ENCODE assay signal across 15 mouse cellular contexts in the genomic region with DNA sequence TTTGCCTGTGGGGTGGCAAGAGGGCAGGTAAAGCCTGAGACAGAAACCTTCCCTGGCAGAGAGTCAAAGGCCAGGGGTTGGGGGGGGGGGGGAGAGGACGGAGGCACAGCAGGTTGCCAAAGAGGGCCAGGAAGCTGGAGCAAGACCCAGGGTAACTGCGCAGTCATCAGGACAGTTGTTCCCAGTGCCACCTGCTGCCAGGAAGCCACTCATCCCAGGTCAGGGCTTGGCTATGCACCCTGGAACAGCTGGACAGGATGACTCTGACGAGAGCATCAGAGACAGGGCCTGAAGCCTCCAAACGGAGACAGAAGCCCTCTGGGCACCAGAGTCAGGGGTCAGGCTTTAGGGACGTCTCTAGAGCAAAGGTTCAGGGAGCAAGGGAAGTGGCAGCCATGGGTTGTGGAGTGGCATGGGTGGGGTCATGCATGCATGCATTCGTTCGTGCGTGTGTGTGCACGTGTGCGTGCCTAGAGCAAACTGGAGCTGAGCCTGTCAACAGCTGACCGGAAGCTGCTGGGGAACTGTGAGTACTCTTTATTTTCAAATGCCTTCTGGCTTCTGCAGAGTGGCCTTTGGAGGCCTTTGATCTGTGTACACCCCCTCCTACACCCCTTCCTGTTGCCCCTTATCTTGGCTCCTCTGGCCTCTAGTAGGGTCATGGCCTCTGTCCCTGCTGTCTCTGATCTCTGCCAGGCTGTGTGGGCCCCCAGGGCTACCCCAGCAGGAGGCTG. TPM values are rescaled to one million over a fixed set of nuclear protein-coding genes. Genes with fewer than 3 reads are reported as not detected.
A peak's percentile ranks its signal among the peaks of the same experiment; 100 is the strongest.
DNase-seq lines count a peak whose midpoint lies in the region; ATAC-seq and TF ChIP-seq lines count a peak whose summit lies in the region.
"Had no signal": no experiment of that assay in that cellular context is flagged by ENCODE, and none has a peak within 500 bp of the region (broad histone marks: within the 10 kb centered on the region; RNA-seq: fewer than 3 reads in every experiment).

No protein-coding gene starts in this region.

- H3K27me3 ChIP-seq in forebrain, embryonic 14.5 days (replicated peaks; ENCODE audit: control insufficient read depth, insufficient read depth, low read length): no peaks in the 10 kb centered on the region
- H3K27me3 ChIP-seq in forebrain, embryonic 12.5 days: 0 out of 2 replicates have a peak, but pooled peaks cover 5% of the 10 kb centered on the region
- H3K27me3 ChIP-seq in liver, embryonic 13.5 days: no peaks in the 10 kb centered on the region

- H3K9ac ChIP-seq in forebrain, embryonic 14.5 days (ENCODE audit: low read length): no peak overlapping the region
- no peak overlapping the region for H3K9ac ChIP-seq in forebrain, embryonic 12.5 days
- H3K9ac ChIP-seq in liver, embryonic 13.5 days: no peak overlapping the region
- H3K9ac ChIP-seq: midbrain, embryonic 12.5 days had no signal

- H3K36me3 ChIP-seq in forebrain, embryonic 14.5 days (ENCODE audit: control insufficient read depth, insufficient read depth, low read length): no peaks in the 10 kb centered on the region
- no peaks in the 10 kb centered on the region for H3K36me3 ChIP-seq in forebrain, embryonic 12.5 days (replicated peaks)
- no peaks in the 10 kb centered on the region for H3K36me3 ChIP-seq in liver, embryonic 13.5 days
- H3K36me3 ChIP-seq: forebrain, embryonic 10.5 days; midbrain, embryonic 12.5 days had no signal

- no peak for DNase-seq in forebrain, embryonic 14.5 days (ENCODE audit: low spot score)
- DNase-seq in lung, adult 18-20 months: peak; percentile 49 to 63
- no peak for DNase-seq in lung, adult 2 months
- DNase-seq in liver, embryonic 13.5 days: no peak
- DNase-seq in gastrocnemius, postnatal 10 days: no peak
- DNase-seq in thymus, postnatal 0 days (ENCODE audit: low spot score): no peak
- no peak for DNase-seq in layer of hippocampus, adult 8-10 months (ENCODE audit: low spot score in 2 of 2)
- DNase-seq: cerebellum, postnatal 25 days; gastrocnemius, postnatal 25 days had no signal

- 70% methylated on average over 10 of the region's 11 CpGs for WGBS in forebrain, embryonic 14.5 days
- 62% methylated on average over 10 of the region's 11 CpGs for WGBS in forebrain, embryonic 12.5 days
- 36% methylated on average over 11 of the region's 11 CpGs for WGBS in lung, adult 2 months
- 32% methylated on average over 11 of the region's 11 CpGs for WGBS in liver, embryonic 13.5 days (ENCODE audit: insufficient replicate concordance)

- no peak overlapping the region for H3K4me3 ChIP-seq in forebrain, embryonic 14.5 days (ENCODE audit: low read depth, low read length)
- H3K4me3 ChIP-seq in forebrain, embryonic 12.5 days (replicated peaks): no peak overlapping the region
- no peak overlapping the region for H3K4me3 ChIP-seq in lung, adult 2 months (replicated peaks; ENCODE audit: extremely low read depth, low read depth, low read length)
- H3K4me3 ChIP-seq in liver, embryonic 13.5 days (replicated peaks): no peak overlapping the region
- H3K4me3 ChIP-seq: forebrain, embryonic 10.5 days; midbrain, embryonic 12.5 days had no signal

- TF ChIP-seq POLR2A in lung, adult 2 months (IDR thresholded peaks at IDR 0.05; ENCODE audit: borderline replicate concordance, extremely low read depth, low read depth, low read length): no peak

- H3K9me3 ChIP-seq in forebrain, embryonic 14.5 days (replicated peaks; ENCODE audit: control insufficient read depth, low read length): no peaks in the 10 kb centered on the region
- H3K9me3 ChIP-seq in forebrain, embryonic 12.5 days: no peaks in the 10 kb centered on the region
- H3K9me3 ChIP-seq in liver, embryonic 13.5 days (replicated peaks): no peaks in the 10 kb centered on the region
- H3K9me3 ChIP-seq: forebrain, embryonic 10.5 days; midbrain, embryonic 12.5 days had no signal

- no peaks in the 10 kb centered on the region for H3K4me1 ChIP-seq in forebrain, embryonic 14.5 days (ENCODE audit: control insufficient read depth, insufficient read depth, low read length)
- peaks cover 6% of the 10 kb centered on the region; the same call in 1 of the 2 replicates for H3K4me1 ChIP-seq in forebrain, embryonic 12.5 days
- peaks cover 2% of the 10 kb centered on the region; the same call in 1 of the 2 replicates for H3K4me1 ChIP-seq in lung, adult 2 months (ENCODE audit: control insufficient read depth, insufficient read depth, low read length)
- peaks cover 9% of the 10 kb centered on the region for H3K4me1 ChIP-seq in liver, embryonic 13.5 days (replicated peaks)

- H3K27ac ChIP-seq in forebrain, embryonic 14.5 days (ENCODE audit: low read depth, low read length): 0 out of 2 replicates have a peak overlapping the region, but pooled peaks have one; percentile 5
- no peak overlapping the region for H3K27ac ChIP-seq in forebrain, embryonic 12.5 days
- H3K27ac ChIP-seq in liver, embryonic 13.5 days: no peak overlapping the region
- H3K27ac ChIP-seq: forebrain, embryonic 10.5 days; midbrain, embryonic 12.5 days had no signal

- ATAC-seq in forebrain, embryonic 14.5 days: no peak
- ATAC-seq in forebrain, embryonic 12.5 days (ENCODE audit: low FRiP score): no peak
- peak; percentile 57 for ATAC-seq in liver, embryonic 13.5 days (ENCODE audit: low read depth)
- ATAC-seq: Patski had no signal

- no peak overlapping the region for H3K4me2 ChIP-seq in forebrain, embryonic 14.5 days (ENCODE audit: low read length)
- no peak overlapping the region for H3K4me2 ChIP-seq in forebrain, embryonic 12.5 days
- no peak overlapping the region for H3K4me2 ChIP-seq in liver, embryonic 13.5 days
- H3K4me2 ChIP-seq: midbrain, embryonic 12.5 days had no signal

- TF ChIP-seq CTCF in lung, adult 2 months (IDR thresholded peaks at IDR 0.05; ENCODE audit: insufficient read depth, low read length): no peak

RNA-seq across cellular contexts. Expression of a gene that starts 23.0 kb away (rescaled TPM):
- 27.6 and 31.9 TPM in 2 replicates for polyA plus RNA-seq in forebrain, embryonic 14.5 days (2014; fragmentation: Nextera tagmentation; extraction: Ambion mirVana)
- 16.8 and 17.0 TPM in 2 replicates for polyA plus RNA-seq in forebrain, embryonic 12.5 days (2016; fragmentation: Nextera tagmentation; extraction: Ambion mirVana)
- polyA plus RNA-seq in lung, adult 2 months (2012; rRNA removed): 258 and 317 TPM in 2 replicates
- polyA plus RNA-seq in liver, embryonic 13.5 days (2015; fragmentation: Nextera tagmentation; extraction: Ambion mirVana): 54.1 and 58.3 TPM in 2 replicates
- 10 to 100 TPM; 10.9 to 14.8 TPM for total RNA-seq in gastrocnemius, postnatal 10 days (2021)
- 668 and 754 TPM in 2 replicates for polyA plus RNA-seq in thymus, postnatal 0 days (2015; fragmentation: Nextera tagmentation; extraction: Ambion mirVana)
- 100 to 1,000 TPM in 2 of 4 experiments, 10 to 100 TPM in 2; 31.4 to 224 (median 109) TPM for total RNA-seq in layer of hippocampus, adult 8-10 months (2022)
- polyA plus RNA-seq: Patski had no signal

RNA-seq across cellular contexts. Expression of a gene that starts 54.2 kb away (rescaled TPM):
- polyA plus RNA-seq in forebrain, embryonic 14.5 days (2014; fragmentation: Nextera tagmentation; extraction: Ambion mirVana): 0.09 and 0.10 TPM in 2 replicates
- polyA plus RNA-seq in forebrain, embryonic 12.5 days (2016; fragmentation: Nextera tagmentation; extraction: Ambion mirVana): 0.22 and 0.26 TPM in 2 replicates
- 0.14 TPM in 1 of 2 replicates, not detected in the other for polyA plus RNA-seq in lung, adult 2 months (2012; rRNA removed)
- polyA plus RNA-seq in liver, embryonic 13.5 days (2015; fragmentation: Nextera tagmentation; extraction: Ambion mirVana): 0.05 TPM in 2 replicates
- total RNA-seq in gastrocnemius, postnatal 10 days (2021): under 1 TPM in 1 of 2 experiments, not detected in 1; 0.16 TPM
- 0.44 and 0.48 TPM in 2 replicates for polyA plus RNA-seq in thymus, postnatal 0 days (2015; fragmentation: Nextera tagmentation; extraction: Ambion mirVana)
- total RNA-seq in layer of hippocampus, adult 8-10 months (2022): 1 to 10 TPM in 2 of 4 experiments, under 1 TPM in 2; 0.69 to 1.2 (median 0.91) TPM
- total RNA-seq: gastrocnemius, postnatal 25 days had no signal
- polyA plus RNA-seq: forebrain, embryonic 10.5 days; intestine, embryonic 14.5 days; Patski; urinary bladder, adult 2 months had no signal

Comparison
In these comparisons a context has a peak if more than half of its experiments do, and no peak if none do; other contexts are left out.
1. DNase-seq: peak in lung, adult 18-20 months (2 of 2); none in forebrain, embryonic 14.5 days (single experiment), lung, adult 2 months (single experiment), liver, embryonic 13.5 days (single experiment), gastrocnemius, postnatal 10 days (single experiment), thymus, postnatal 0 days (single experiment) and layer of hippocampus, adult 8-10 months (0 of 2).